Mouse (Mus musculus) forebrain, embryonic 14.5 days (tissue): ENCODE data around the gene Arf1. TPM values are rescaled to one million over a fixed set of nuclear protein-coding genes. Genes with fewer than 3 reads are reported as not detected.
"Not testable (repeated sequence)": the region's sequence is repeated elsewhere in the genome, so short reads cannot be mapped to it uniquely, and the experiment has no call there.

Experiments used
- ATAC-seq: fragments of 200-750 bp; cut with Nextera tagmentation; 2 replicates; pipeline ENCODE4 v1.8.0; 2017; ENCODE audit warnings: mild to moderate bottlenecking, moderate library complexity
- DNase-seq: peaks from one replicate; pipeline ENCODE4 v3.0.0-alpha.2; 2015; ENCODE audit warnings: low spot score
- H3K27ac ChIP-seq: fragments of 300-500 bp; sonication (generic); 2 replicates; pipeline ENCODE4 v1.5.1; 2014; ENCODE audit warnings: low read depth, mild to moderate bottlenecking, control low read depth, low read length, moderate library complexity
- H3K27me3 ChIP-seq: fragments of 300-500 bp; sonication (generic); replicated peaks from 2 replicates; pipeline ENCODE4 v1.6.1; 2014; ENCODE audit warnings: low read length, control low read depth, mixed read lengths; ENCODE audit not compliant: control insufficient read depth, insufficient read depth
- H3K36me3 ChIP-seq: fragments of 300-500 bp; sonication (generic); 2 replicates; pipeline ENCODE4 v1.6.1; 2014; ENCODE audit warnings: low read length, control low read depth; ENCODE audit not compliant: control insufficient read depth, insufficient read depth
- H3K4me1 ChIP-seq: fragments of 300-500 bp; sonication (generic); 2 replicates; pipeline ENCODE4 v1.6.1; 2014; ENCODE audit warnings: antibody characterized with exemption, low read length, control low read depth; ENCODE audit not compliant: control insufficient read depth, insufficient read depth
- H3K4me2 ChIP-seq: fragments of 300-500 bp; sonication (generic); 2 replicates; pipeline ENCODE4 v1.6.1; 2014; ENCODE audit warnings: mild to moderate bottlenecking, control low read depth, low read length
- H3K4me3 ChIP-seq: fragments of 300-500 bp; sonication (generic); 2 replicates; pipeline ENCODE4 v1.5.1; 2014; ENCODE audit warnings: low read depth, low read length, control low read depth
- H3K9ac ChIP-seq: fragments of 300-500 bp; sonication (generic); 2 replicates; pipeline ENCODE4 v1.6.1; 2014; ENCODE audit warnings: mild to moderate bottlenecking, low read length, control low read depth, moderate library complexity
- H3K9me3 ChIP-seq: fragments of 300-500 bp; sonication (generic); replicated peaks from 2 replicates; pipeline ENCODE4 v1.6.1; 2016; ENCODE audit warnings: low read length, control low read depth, mixed read lengths; ENCODE audit not compliant: control insufficient read depth
- WGBS: fragments of 180-500 bp; shearing (Covaris S2); extraction: QIAGEN DNeasy Blood & Tissue Kit; methylation state at CpG from one replicate; pipeline ENCODE4 v1.1.7; 2014; 5-methylcytosine and 5-hydroxymethylcytosine counted together
- polyA plus RNA-seq: library from polyadenylated mRNA; unstranded; fragments of >200 nt; fragmentation: Nextera tagmentation; extraction: Ambion mirVana; gene quantifications from 2 replicates; pipeline ENCODE4 v1.2.1, GENCODE M21; 2014

Arf1 gene
- polyA plus RNA-seq, 1 experiment from 2014 or later = 666 TPM

GRCm38 (mm10) chr11:59221604-59222003, 6.5 kb downstream of the Arf1 start:
- Histone ChIP-seq H3K27me3 (no peaks in the 10 kb centered on the region), H3K9ac (no peak overlapping the region), H3K9me3 (no peaks in the 10 kb centered on the region), H3K36me3 (peaks cover 10% of the 10 kb centered on the region; the same call in 1 of the 2 replicates), H3K27ac (no peak overlapping the region), H3K4me2 (no peak overlapping the region), H3K4me3 (no peak overlapping the region), H3K4me1 (peaks cover 20% of the 10 kb centered on the region)
- DNase-seq (no peak), ATAC-seq (no peak)

GRCm38 (mm10) chr11:59219064-59219463, 9.0 kb downstream of the Arf1 start:
- Histone ChIP-seq H3K4me3 (no peak overlapping the region), H3K27ac (no peak overlapping the region), H3K4me2 (no peak overlapping the region), H3K9me3 (no peaks in the 10 kb centered on the region), H3K36me3 (peaks cover 21% of the 10 kb centered on the region), H3K4me1 (0 out of 2 replicates have a peak, but pooled peaks cover 4% of the 10 kb centered on the region), H3K9ac (no peak overlapping the region), H3K27me3 (no peaks in the 10 kb centered on the region)
- DNase-seq (no peak), ATAC-seq (no peak)

GRCm38 (mm10) chr11:59218389-59218998, 9.6 kb downstream of the Arf1 start:
- no peak overlapping the region for H3K9ac ChIP-seq
- ATAC-seq (no peak), DNase-seq (no peak)
- H3K4me3 ChIP-seq = no peak overlapping the region
- WGBS = 87% methylated on average over 4 of the region's 4 CpGs
- H3K27ac ChIP-seq = no peak overlapping the region
- H3K9me3 ChIP-seq = no peaks in the 10 kb centered on the region
- H3K4me2 ChIP-seq = no peak overlapping the region
- 0 out of 2 replicates have a peak, but pooled peaks cover under 1% of the 10 kb centered on the region for H3K4me1 ChIP-seq
- no peaks in the 10 kb centered on the region for H3K27me3 ChIP-seq
- peaks cover 23% of the 10 kb centered on the region for H3K36me3 ChIP-seq

DNA sequence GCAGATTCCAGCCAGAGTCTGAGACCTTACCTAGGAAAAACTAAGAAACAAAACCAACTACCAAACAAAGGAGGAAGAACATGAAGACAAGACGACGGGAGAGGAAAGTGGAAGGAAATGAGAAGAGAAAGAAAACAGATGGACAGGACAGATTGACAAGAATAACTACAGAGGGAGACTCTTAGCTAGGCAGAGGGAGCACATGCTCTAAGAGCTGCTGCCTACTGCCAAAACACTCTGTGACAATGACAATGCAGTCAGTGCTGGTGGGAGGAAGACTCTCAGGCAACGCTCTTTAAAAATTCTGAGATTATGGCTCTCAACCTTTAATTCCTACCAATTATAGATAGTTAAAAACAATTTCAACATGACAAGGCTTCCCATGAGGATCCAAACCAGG, 11.1 kb downstream of the Arf1 start:
- ATAC-seq (no peak; the same call in 1 of the 2 replicates), DNase-seq (peak; percentile 35)
- H3K4me2 ChIP-seq = no peak overlapping the region
- WGBS = 79% methylated on average over 3 of the region's 3 CpGs
- H3K4me3 ChIP-seq = no peak overlapping the region
- H3K9ac ChIP-seq = no peak overlapping the region
- no peaks in the 10 kb centered on the region for H3K4me1 ChIP-seq
- no peak overlapping the region for H3K27ac ChIP-seq
- no peaks in the 10 kb centered on the region for H3K27me3 ChIP-seq
- peaks cover 31% of the 10 kb centered on the region for H3K36me3 ChIP-seq
- H3K9me3 ChIP-seq = no peaks in the 10 kb centered on the region

DNA sequence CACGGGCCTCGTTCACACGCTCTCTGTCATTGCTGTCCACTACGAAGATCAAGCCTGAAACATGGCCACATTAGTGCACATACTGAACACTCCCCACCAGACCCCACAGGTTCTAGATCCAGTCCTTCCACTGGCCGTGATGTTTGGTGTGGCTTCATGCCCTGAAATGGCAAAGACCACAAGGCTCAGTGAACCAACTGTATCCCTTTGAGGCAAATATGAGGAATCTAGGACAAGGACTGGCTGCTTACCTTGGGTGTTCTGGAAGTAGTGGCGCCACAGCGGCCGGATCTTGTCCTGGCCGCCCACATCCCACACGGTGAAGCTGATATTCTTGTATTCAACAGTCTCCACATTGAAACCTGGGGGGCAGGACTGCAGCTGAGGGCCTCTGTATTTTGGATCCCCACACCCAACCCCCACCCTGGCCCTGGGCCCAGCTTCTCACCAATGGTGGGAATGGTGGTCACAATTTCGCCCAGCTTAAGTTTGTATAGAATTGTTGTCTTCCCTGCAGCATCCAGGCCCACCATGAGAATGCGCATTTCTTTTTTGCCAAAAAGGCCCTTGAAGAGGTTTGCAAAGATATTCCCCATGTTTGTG, 15.1 kb downstream of the Arf1 start:
- Histone ChIP-seq H3K9ac (no peak overlapping the region), H3K4me3 (no peak overlapping the region), H3K9me3 (no peaks in the 10 kb centered on the region), H3K27ac (no peak overlapping the region), H3K36me3 (peaks cover 49% of the 10 kb centered on the region), H3K4me2 (no peak overlapping the region), H3K27me3 (no peaks in the 10 kb centered on the region), H3K4me1 (peaks cover 2% of the 10 kb centered on the region; the same call in 1 of the 2 replicates)
- DNase-seq (no peak), ATAC-seq (no peak)
- WGBS = 91% methylated on average over 12 of the region's 12 CpGs

- H3K36me3 ChIP-seq = peaks cover 49% of the 10 kb centered on the region
- H3K4me1 ChIP-seq, H3K4me2 ChIP-seq, H3K4me3 ChIP-seq, H3K27ac ChIP-seq, DNase-seq, H3K9me3 ChIP-seq, H3K9ac ChIP-seq, H3K27me3 ChIP-seq, ATAC-seq: not testable (repeated sequence)
- 90% methylated on average over 12 of the region's 12 CpGs for WGBS
Measured at GRCm38 (mm10) chr11:59212320-59212719, 15.8 kb downstream of the Arf1 start.

GRCm38 (mm10) chr11:59211561-59211960, 16.5 kb downstream of the Arf1 start:
- H3K9me3 ChIP-seq, H3K9ac ChIP-seq, H3K27me3 ChIP-seq, ATAC-seq, H3K4me1 ChIP-seq, H3K27ac ChIP-seq, DNase-seq, H3K4me3 ChIP-seq, H3K4me2 ChIP-seq: not testable (repeated sequence)
- H3K36me3 ChIP-seq = peaks cover 50% of the 10 kb centered on the region
- 94% methylated on average over 9 of the region's 9 CpGs for WGBS

DNA sequence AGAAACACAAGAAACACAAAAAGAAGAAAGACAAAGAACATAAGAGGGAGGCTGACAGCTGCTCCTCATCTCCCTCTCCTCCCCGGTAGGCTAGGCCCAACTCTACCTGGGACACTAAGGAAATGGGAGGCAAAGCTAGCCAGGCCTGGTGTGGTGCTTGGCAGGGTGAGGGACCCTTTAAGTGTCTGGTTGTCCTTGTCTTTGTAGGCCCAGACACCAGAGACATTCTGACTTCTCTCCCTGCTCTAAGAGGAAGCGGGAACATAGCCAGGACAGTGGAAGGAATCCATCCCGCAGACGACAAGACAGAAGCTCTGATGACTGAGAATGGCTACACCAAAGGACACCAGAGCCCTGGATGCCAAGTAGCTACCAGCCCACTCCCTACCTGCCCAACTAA, 18.1 kb downstream of the Arf1 start:
- DNase-seq = no peak
- Histone ChIP-seq H3K36me3 (peaks cover 62% of the 10 kb centered on the region), H3K4me3 (no peak overlapping the region), H3K4me2 (no peak overlapping the region), H3K9me3 (no peaks in the 10 kb centered on the region), H3K27ac (no peak overlapping the region), H3K27me3 (no peaks in the 10 kb centered on the region), H3K9ac (no peak overlapping the region), H3K4me1 (peaks cover 5% of the 10 kb centered on the region; the same call in 1 of the 2 replicates)
- ATAC-seq = no peak
- WGBS = 79% methylated on average over 4 of the region's 4 CpGs

DNA sequence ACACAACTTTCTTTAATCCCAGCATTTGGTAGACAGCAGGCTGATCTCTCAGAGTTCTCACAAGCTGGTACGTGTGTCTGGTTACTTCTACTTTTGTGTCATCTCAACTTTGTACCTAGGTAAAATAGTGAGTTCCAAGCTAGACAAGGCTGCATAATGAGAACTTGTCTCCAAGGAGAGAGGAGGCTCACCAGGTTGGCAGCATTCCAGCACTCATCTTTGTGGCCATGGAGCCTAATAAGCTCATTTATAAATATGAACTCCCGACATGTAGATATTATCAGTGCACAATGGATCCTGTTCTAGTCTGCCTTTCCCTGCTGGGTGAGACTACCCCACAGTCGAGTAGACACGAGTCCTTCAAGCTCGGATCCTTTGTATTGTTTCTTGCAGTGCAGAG, 18.5 kb downstream of the Arf1 start:
- Histone ChIP-seq H3K9ac (no peak overlapping the region), H3K27ac (no peak overlapping the region), H3K36me3 (peaks cover 61% of the 10 kb centered on the region), H3K9me3 (no peaks in the 10 kb centered on the region), H3K4me3 (no peak overlapping the region), H3K4me1 (peaks cover 5% of the 10 kb centered on the region; the same call in 1 of the 2 replicates), H3K4me2 (peak overlapping the region; percentile 73; the same call in 1 of the 2 replicates), H3K27me3 (no peaks in the 10 kb centered on the region)
- ATAC-seq (no peak), DNase-seq (no peak)
- 65% methylated on average over 5 of the region's 5 CpGs for WGBS
